Mouse (Mus musculus) heart, embryonic 13.5 days (tissue): Measurements from ENCODE around the gene Pcbd1. TPM values are rescaled to one million over a fixed set of nuclear protein-coding genes. Genes with fewer than 3 reads are reported as not detected.

Experiments
- ATAC-seq: fragments of 200-750 bp; cut with Nextera tagmentation; 2 replicates; pipeline ENCODE4 v1.8.0; 2017; ENCODE audit warnings: moderate TSS enrichment; ENCODE audit not compliant: insufficient number of reproducible peaks, low FRiP score, low TSS enrichment; ENCODE audit errors: extremely low read depth
- H3K27ac ChIP-seq: fragments of 300-500 bp; sonication (generic); replicated peaks from 2 replicates; pipeline ENCODE4 v1.5.1; 2015; ENCODE audit warnings: moderate library complexity, mild to moderate bottlenecking, inconsistent platforms
- H3K27me3 ChIP-seq: fragments of 300-500 bp; sonication (generic); replicated peaks from 2 replicates; pipeline ENCODE4 v1.6.1; 2015; ENCODE audit warnings: mild to moderate bottlenecking, inconsistent platforms
- H3K36me3 ChIP-seq: fragments of 300-500 bp; sonication (generic); 2 replicates; pipeline ENCODE4 v1.6.1; 2015; ENCODE audit warnings: mild to moderate bottlenecking, inconsistent platforms
- H3K4me1 ChIP-seq: fragments of 300-500 bp; sonication (generic); 2 replicates; pipeline ENCODE4 v1.6.1; 2015; ENCODE audit warnings: inconsistent platforms
- H3K4me2 ChIP-seq: fragments of 300-500 bp; sonication (generic); 2 replicates; pipeline ENCODE4 v1.6.1; 2015; ENCODE audit warnings: inconsistent platforms, mild to moderate bottlenecking, moderate library complexity
- H3K4me3 ChIP-seq: fragments of 300-500 bp; sonication (generic); 2 replicates; pipeline ENCODE4 v1.5.1; 2015; ENCODE audit warnings: moderate library complexity, mild to moderate bottlenecking, inconsistent platforms
- H3K9ac ChIP-seq: fragments of 300-500 bp; sonication (generic); 2 replicates; pipeline ENCODE4 v1.6.1; 2015; ENCODE audit warnings: inconsistent platforms, mild to moderate bottlenecking, moderate library complexity
- H3K9me3 ChIP-seq: fragments of 300-500 bp; sonication (generic); 2 replicates; pipeline ENCODE4 v1.6.1; 2016; ENCODE audit warnings: inconsistent platforms
- WGBS: fragments of 180-500 bp; shearing (Covaris S2); methylation state at CpG from one replicate; pipeline ENCODE4 v1.1.7; 2015; ENCODE audit warnings: mixed read lengths; 5-methylcytosine and 5-hydroxymethylcytosine counted together
- polyA plus RNA-seq: library from polyadenylated mRNA; unstranded; fragments of >200 nt; fragmentation: Nextera tagmentation; extraction: Ambion mirVana; gene quantifications from 2 replicates; pipeline ENCODE4 v1.2.1, GENCODE M21; 2015

Pcbd1 gene
- polyA plus RNA-seq, 1 experiment from 2014 or later, result 70.7 TPM

DNA sequence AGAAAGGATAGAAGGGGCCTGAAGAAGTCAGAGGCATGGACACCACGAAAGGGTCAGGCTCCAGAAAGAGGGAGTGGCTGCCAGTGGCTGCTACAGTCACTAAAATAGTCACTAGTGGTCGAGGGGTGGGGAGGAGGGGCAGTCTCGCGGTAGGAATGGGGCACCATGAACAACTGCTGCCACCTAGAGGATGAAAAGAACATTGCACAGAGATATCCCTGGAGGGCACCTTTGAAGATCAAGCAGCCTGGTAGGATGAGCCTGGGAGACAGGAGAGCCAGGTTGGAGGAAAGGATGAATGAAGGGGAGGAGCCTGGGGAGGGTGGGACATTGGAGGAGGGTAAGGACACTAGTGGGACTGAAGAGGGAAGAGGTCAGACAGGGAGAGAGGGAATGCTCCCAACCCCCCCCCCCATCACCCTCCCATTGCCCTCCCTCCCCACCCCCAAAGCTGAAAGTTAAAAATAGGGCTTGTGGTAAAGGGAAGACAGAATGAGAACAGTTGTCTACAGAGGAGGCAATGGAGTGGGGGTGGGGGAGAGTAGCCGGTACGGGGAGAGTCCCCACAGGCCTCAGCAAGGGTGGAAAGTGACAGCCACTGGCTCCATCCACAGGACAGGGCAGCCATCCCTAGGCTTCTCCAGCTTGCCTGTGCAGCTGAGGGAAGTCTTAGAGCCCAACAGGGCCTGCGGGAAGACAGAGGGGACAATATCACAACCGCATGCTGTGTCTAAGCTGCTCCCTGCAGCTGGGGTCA is 20.5 kb upstream of the Pcbd1 start:
- no peaks in the 10 kb centered on the region for H3K9me3 ChIP-seq
- no peaks in the 10 kb centered on the region for H3K36me3 ChIP-seq
- peak overlapping the region; percentile 63 for H3K4me2 ChIP-seq
- H3K9ac ChIP-seq, result peak overlapping the region; percentile 67
- 4% methylated on average over 8 of the region's 8 CpGs for WGBS
- peak overlapping the region; percentile 24 for H3K4me3 ChIP-seq
- H3K27ac ChIP-seq, result peak overlapping the region; percentile 87
- H3K4me1 ChIP-seq, result peaks cover 44% of the 10 kb centered on the region
- ATAC-seq, result peak; percentile 39
- H3K27me3 ChIP-seq, result 0 out of 2 replicates have a peak, but pooled peaks cover 4% of the 10 kb centered on the region

DNA sequence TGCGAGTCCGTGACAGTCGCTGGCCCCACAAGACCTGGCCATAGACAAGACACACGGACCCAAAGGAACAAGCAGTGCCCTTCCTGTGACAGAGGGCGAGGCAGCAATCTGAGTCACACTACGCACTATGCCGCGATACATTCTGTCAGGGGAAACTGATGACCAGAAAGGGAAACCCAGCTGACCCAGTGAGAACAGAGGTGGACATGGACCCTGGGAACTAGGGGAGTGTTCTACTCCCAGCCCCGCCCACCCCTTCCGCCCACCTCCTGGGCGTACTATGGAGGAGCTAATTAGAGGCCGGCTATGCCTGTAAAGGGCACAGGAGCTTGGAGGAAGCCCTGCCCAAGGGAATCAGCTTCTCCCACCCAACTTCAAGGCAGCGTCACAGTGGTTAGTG is 19.9 kb upstream of the Pcbd1 start:
- Histone ChIP-seq H3K27me3 (0 out of 2 replicates have a peak, but pooled peaks cover 4% of the 10 kb centered on the region), H3K4me1 (peaks cover 44% of the 10 kb centered on the region), H3K27ac (peak overlapping the region; percentile 87), H3K36me3 (no peaks in the 10 kb centered on the region), H3K9ac (peak overlapping the region; percentile 67), H3K4me2 (peak overlapping the region; percentile 63), H3K4me3 (peak overlapping the region; percentile 24), H3K9me3 (no peaks in the 10 kb centered on the region)
- ATAC-seq, result no peak
- WGBS, result 11% methylated on average over 13 of the region's 13 CpGs

DNA sequence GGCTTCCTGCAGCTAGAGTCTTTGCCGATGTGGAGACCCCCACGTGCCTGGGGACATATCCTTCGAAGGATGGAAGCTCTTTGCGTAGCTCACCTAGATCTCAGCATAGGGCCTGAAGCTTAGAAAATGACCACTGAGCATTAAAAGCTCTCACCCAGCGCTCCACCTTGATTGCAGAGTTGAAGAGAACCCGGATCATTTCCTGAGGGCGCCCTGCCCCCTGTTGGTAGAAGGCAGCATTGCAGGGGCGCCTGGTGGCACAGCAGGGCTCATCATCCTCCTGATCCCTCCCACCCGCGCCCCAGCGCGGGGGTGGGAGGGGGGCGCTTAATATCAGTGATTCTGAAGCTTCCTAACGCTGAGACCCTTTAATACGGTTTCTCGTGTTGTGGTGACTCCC is 16.8 kb upstream of the Pcbd1 start:
- 13% methylated on average over 16 of the region's 16 CpGs for WGBS
- H3K27me3 ChIP-seq, result 0 out of 2 replicates have a peak, but pooled peaks cover 4% of the 10 kb centered on the region
- 0 out of 2 replicates have a peak overlapping the region, but pooled peaks have one; percentile 28 for H3K9ac ChIP-seq
- H3K27ac ChIP-seq, result no peak overlapping the region
- H3K36me3 ChIP-seq, result no peaks in the 10 kb centered on the region
- no peaks in the 10 kb centered on the region for H3K9me3 ChIP-seq
- H3K4me1 ChIP-seq, result peaks cover 26% of the 10 kb centered on the region
- no peak overlapping the region for H3K4me3 ChIP-seq
- ATAC-seq, result no peak
- H3K4me2 ChIP-seq, result no peak overlapping the region

DNA sequence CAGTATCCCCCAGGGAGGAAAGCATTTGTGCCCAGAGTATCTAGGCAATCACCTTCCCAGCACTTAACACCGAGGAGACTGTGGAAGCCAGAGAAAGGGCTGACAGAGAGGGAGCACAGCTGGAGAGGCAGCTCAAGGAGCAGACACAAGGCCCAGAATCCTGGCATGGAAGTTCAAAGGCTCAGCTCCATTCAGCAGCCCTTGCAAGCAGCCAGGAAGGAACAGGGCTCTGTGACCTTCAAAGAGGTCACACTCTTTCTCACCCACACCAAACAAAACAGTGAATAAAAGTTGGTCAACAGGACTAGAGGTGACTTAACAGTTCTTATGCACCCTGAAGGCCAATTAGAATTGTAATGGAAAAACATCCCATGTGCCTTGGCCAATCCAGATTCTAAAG is 14.5 kb upstream of the Pcbd1 start:
- 3% methylated on average over 1 of the region's 1 CpGs for WGBS
- no peaks in the 10 kb centered on the region for H3K36me3 ChIP-seq
- no peak overlapping the region for H3K9ac ChIP-seq
- no peak overlapping the region for H3K4me3 ChIP-seq
- 0 out of 2 replicates have a peak, but pooled peaks cover 4% of the 10 kb centered on the region for H3K27me3 ChIP-seq
- H3K27ac ChIP-seq, result no peak overlapping the region
- H3K4me1 ChIP-seq, result peaks cover 12% of the 10 kb centered on the region
- no peak overlapping the region for H3K4me2 ChIP-seq
- no peaks in the 10 kb centered on the region for H3K9me3 ChIP-seq
- ATAC-seq, result no peak

DNA sequence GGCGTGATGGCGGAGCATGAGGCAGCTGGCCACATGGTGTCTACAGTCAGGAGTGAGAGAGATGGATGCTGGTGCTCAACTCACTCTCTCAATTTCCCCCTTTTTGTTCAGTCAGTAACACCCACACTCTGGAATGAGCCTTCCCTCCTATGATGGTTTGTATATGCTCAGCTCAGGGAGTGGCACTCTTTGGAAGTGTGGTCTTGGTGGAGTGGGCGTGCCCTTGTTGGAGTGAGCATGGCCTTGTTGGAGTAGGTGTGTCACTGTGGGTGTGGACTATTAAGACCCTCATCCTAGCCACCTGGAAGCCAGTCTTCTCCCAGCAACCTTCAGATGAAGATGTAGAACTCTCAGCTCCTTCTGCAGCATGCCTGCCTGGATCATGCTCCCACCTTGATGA is 13.5 kb upstream of the Pcbd1 start:
- no peak overlapping the region for H3K4me2 ChIP-seq
- no peak for ATAC-seq
- H3K4me3 ChIP-seq, result no peak overlapping the region
- H3K27ac ChIP-seq, result no peak overlapping the region
- H3K36me3 ChIP-seq, result no peaks in the 10 kb centered on the region
- peaks cover 16% of the 10 kb centered on the region for H3K4me1 ChIP-seq
- 0 out of 2 replicates have a peak, but pooled peaks cover 4% of the 10 kb centered on the region for H3K27me3 ChIP-seq
- no peaks in the 10 kb centered on the region for H3K9me3 ChIP-seq
- 91% methylated on average over 3 of the region's 3 CpGs for WGBS
- H3K9ac ChIP-seq, result no peak overlapping the region

DNA sequence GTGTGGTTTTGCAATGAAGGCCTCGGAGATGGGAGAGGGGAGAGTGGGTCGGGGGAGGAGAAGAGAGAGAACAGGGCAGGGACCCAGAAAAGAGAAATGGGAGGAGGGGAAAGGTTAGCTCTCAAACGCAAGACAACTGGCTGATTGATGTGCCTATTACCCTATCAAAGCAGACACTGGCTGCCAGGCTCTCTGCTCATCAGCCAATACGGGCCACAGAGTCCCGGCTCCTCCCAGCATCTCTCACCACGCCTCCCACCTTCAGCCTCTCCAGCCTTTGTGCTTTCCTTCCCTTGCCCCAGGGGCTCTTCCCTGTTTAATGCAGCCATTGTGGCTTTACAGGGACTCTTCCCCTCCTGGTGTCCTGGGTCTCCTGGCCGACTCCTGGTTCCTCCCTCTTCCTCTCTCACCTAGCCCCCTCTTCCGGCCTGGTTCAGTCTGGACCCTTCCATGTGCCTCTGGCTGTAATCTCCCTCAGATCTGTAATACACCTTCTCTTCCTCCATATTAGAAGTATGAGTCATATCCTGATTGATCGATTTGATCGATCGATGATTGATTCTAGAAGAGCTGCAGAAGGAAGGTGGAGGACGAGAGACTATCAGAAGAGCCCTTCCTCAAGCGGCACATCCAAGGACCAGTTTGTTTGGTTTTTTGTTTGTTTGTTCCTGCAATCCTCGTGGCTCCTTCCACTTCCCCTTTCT is 8.8 kb upstream of the Pcbd1 start:
- H3K9me3 ChIP-seq, result no peaks in the 10 kb centered on the region
- no peaks in the 10 kb centered on the region for H3K36me3 ChIP-seq
- H3K27ac ChIP-seq, result no peak overlapping the region
- H3K4me3 ChIP-seq, result peak overlapping the region; percentile 27
- WGBS, result 37% methylated on average over 14 of the region's 14 CpGs
- peak overlapping the region; percentile 55 for H3K9ac ChIP-seq
- no peaks in the 10 kb centered on the region for H3K27me3 ChIP-seq
- ATAC-seq, result peak; percentile 46; the same call in 1 of the 2 replicates
- peak overlapping the region; percentile 53 for H3K4me2 ChIP-seq
- H3K4me1 ChIP-seq, result peaks cover 14% of the 10 kb centered on the region

DNA sequence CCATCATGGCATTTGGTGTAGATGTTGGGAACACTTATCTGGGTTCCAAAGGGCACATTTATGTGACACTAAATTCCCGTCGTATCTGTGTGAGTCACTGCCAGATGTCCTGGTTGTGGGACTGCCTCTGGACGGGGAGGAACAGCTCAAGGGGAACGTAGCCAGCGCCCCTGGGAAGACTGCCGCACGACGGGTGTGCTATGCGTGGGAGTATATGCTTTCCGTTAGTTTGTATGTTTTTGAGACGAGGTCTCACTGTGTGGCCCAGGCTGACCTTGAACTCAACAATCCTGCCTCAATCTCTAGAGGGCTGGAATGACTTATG is 8.2 kb upstream of the Pcbd1 start:
- Histone ChIP-seq H3K4me3 (no peak overlapping the region), H3K4me2 (peak overlapping the region; percentile 53), H3K9me3 (no peaks in the 10 kb centered on the region), H3K27ac (no peak overlapping the region), H3K27me3 (no peaks in the 10 kb centered on the region), H3K9ac (no peak overlapping the region), H3K36me3 (no peaks in the 10 kb centered on the region), H3K4me1 (peaks cover 14% of the 10 kb centered on the region)
- ATAC-seq, result no peak
- WGBS, result 60% methylated on average over 11 of the region's 11 CpGs

DNA sequence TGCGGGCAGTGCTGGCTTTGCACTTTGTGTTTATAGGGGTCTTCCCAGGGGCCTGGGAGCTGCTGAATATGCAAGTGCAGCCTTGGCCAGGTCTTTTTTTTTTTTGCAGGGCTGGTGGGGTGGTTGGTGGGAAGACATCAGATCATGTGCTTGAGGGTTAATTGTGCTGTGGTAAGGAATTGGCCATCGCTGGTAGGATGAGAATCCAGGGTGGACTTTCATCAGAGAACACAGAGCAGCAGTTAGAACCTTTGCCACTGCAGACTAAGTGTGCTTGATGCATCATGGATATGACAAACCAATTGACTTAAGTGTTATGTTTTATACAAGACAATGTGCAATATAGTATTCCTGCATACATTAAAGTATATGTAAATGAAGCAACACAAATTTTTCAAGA is 3.8 kb upstream of the Pcbd1 start:
- WGBS, result 84% methylated on average over 2 of the region's 2 CpGs
- no peak overlapping the region for H3K9ac ChIP-seq
- H3K4me3 ChIP-seq, result no peak overlapping the region
- no peaks in the 10 kb centered on the region for H3K9me3 ChIP-seq
- no peak overlapping the region for H3K27ac ChIP-seq
- no peaks in the 10 kb centered on the region for H3K27me3 ChIP-seq
- no peak for ATAC-seq
- no peaks in the 10 kb centered on the region for H3K36me3 ChIP-seq
- H3K4me2 ChIP-seq, result no peak overlapping the region
- peaks cover 31% of the 10 kb centered on the region for H3K4me1 ChIP-seq

DNA sequence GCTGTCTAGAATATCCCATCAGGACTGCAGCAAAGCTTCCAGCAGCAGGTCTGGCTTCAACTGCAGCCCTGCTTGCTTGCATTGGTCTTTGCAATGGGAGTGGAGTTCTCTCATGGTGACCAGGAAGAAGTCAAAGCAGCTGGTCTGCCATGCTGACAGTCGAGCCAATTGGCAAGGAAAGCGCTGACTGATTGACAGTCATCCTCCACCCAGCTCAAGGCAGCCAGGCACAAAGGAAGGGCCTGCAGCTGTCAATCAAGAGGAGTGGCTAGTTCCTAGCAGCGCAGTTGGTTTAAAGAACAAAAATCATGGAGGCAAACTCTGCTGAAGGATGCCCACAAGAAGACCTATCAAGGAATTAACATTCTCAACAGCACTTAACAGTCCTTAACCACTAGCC is 2.6 kb upstream of the Pcbd1 start:
- no peaks in the 10 kb centered on the region for H3K27me3 ChIP-seq
- ATAC-seq, result no peak

DNA sequence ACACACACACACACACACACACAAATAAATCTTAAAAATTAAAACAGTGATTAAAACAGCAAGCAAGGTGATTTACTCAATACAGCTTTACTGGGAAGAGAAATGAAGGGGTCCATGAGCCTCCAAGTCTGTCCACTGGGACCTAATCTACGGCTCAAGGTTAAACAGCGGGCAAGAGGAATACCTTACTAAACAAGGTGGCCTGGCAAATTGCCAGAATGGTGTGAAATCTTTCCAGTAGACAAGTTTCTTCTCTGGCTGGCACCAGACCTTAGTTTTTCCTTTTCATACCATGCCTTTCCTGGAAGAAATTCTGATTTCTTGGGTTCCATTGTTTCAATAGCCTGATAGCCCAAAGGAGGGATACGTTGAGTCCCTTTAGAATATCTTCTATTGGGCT is 663 bp upstream of the Pcbd1 start:
- 67% methylated on average over 3 of the region's 3 CpGs for WGBS
- no peaks in the 10 kb centered on the region for H3K9me3 ChIP-seq
- no peak overlapping the region for H3K9ac ChIP-seq
- peaks cover 37% of the 10 kb centered on the region for H3K4me1 ChIP-seq
- no peak for ATAC-seq
- no peak overlapping the region for H3K4me3 ChIP-seq
- peaks cover 3% of the 10 kb centered on the region; the same call in 1 of the 2 replicates for H3K36me3 ChIP-seq
- H3K4me2 ChIP-seq, result no peak overlapping the region
- peak overlapping the region; percentile 59 for H3K27ac ChIP-seq
- no peaks in the 10 kb centered on the region for H3K27me3 ChIP-seq

More for the DNA sequence above, 2.6 kb upstream of the Pcbd1 start:
- 36% methylated on average over 3 of the region's 3 CpGs for WGBS
- no peak overlapping the region for H3K4me2 ChIP-seq
- no peak overlapping the region for H3K9ac ChIP-seq
- H3K27ac ChIP-seq, result no peak overlapping the region
- H3K4me1 ChIP-seq, result peaks cover 27% of the 10 kb centered on the region
- no peak overlapping the region for H3K4me3 ChIP-seq
- H3K9me3 ChIP-seq, result no peaks in the 10 kb centered on the region
- no peaks in the 10 kb centered on the region for H3K36me3 ChIP-seq

DNA sequence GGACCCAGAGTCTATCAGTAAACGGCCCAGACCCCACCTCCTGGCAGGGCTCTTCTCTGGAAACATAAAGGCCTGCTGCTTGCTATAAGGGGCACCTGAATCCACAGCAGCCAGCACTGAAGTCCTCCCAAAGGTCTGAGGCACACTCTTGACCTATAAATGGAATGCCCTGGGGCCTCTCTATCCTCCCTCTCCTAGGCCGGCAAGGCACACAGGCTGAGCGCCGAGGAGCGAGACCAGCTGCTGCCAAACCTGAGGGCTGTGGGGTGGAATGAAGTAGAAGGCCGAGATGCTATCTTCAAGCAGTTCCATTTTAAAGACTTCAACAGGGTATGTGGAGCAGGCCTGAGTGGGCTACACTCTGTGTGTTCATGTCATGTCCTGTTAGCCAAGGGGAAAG is 2.7 kb downstream of the Pcbd1 start:
- Histone ChIP-seq H3K4me3 (no peak overlapping the region), H3K27ac (no peak overlapping the region), H3K27me3 (no peaks in the 10 kb centered on the region), H3K36me3 (peaks cover 24% of the 10 kb centered on the region), H3K9ac (no peak overlapping the region), H3K4me1 (peaks cover 37% of the 10 kb centered on the region), H3K9me3 (no peaks in the 10 kb centered on the region), H3K4me2 (no peak overlapping the region)
- WGBS, result 48% methylated on average over 6 of the region's 6 CpGs
- ATAC-seq, result no peak
